ENCODE assay signal across 8 mouse cellular contexts in the genomic region with DNA sequence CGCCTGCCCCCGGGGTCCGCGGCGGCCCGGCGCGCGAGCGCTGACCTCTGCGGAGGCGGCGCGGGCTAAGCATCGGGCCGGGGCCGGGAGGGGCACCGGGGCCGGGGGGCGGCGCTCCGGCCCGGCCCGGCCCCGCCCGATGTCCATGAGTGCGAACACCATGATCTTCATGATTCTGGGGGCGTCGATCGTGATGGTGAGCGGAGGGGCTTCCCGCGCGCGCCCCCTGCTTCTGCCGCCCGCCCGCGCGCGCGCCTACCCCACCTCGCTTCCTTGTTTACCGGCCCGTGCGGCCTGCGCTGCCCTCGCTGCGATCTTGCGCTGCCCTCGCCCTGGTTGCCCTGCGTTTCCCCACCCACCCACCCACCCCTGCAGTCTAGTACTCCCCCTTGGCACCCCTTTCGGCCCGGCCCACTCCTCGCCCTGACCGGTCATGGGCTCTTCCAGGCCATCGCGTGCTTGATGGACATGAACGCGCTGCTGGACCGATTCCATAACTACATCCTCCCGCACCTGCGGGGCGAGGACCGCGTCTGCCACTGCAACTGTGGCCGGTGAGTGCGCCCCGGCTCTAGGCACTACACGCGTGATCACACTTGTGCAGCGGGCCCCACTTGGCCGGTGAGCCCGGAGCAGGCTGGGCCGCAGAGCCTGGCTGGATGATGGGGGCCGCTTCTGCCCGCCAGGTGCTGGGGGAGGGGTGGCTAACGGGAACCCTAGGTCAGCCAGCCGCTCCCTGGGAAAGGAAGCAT. TPM values are rescaled to one million over a fixed set of nuclear protein-coding genes. Genes with fewer than 3 reads are reported as not detected.
DNase-seq lines count a peak whose midpoint lies in the region; ATAC-seq lines count a peak whose summit lies in the region.

No protein-coding gene starts in this region.

- H3K9ac ChIP-seq in heart, embryonic 13.5 days: peak overlapping the region; percentile 91
- H3K9ac ChIP-seq in kidney, embryonic 16.5 days (replicated peaks; ENCODE audit: low read length): peak overlapping the region; percentile 83
- peak overlapping the region; percentile 69 for H3K9ac ChIP-seq in lung, embryonic 15.5 days

- peak overlapping the region; percentile 87 for H3K27ac ChIP-seq in heart, embryonic 13.5 days (replicated peaks)
- peak overlapping the region; percentile 77 for H3K27ac ChIP-seq in kidney, embryonic 16.5 days (ENCODE audit: low read length)
- H3K27ac ChIP-seq in lung, embryonic 15.5 days: peak overlapping the region; percentile 85

- no peaks in the 10 kb centered on the region for H3K27me3 ChIP-seq in heart, embryonic 13.5 days (replicated peaks)
- H3K27me3 ChIP-seq in kidney, embryonic 16.5 days (ENCODE audit: insufficient read depth, low read length): no peaks in the 10 kb centered on the region
- H3K27me3 ChIP-seq in lung, embryonic 15.5 days: no peaks in the 10 kb centered on the region

- H3K4me3 ChIP-seq in heart, embryonic 13.5 days: peak overlapping the region; percentile 84
- H3K4me3 ChIP-seq in kidney, embryonic 16.5 days (ENCODE audit: low read length): peak overlapping the region; percentile 79
- peak overlapping the region; percentile 90 for H3K4me3 ChIP-seq in lung, embryonic 15.5 days

- peak; percentile 26; the same call in 1 of the 2 replicates for ATAC-seq in heart, embryonic 13.5 days (ENCODE audit: extremely low read depth, insufficient number of reproducible peaks, low FRiP score, low TSS enrichment)
- ATAC-seq in kidney, embryonic 16.5 days (ENCODE audit: low FRiP score, low TSS enrichment): peak; percentile 72
- ATAC-seq in lung, embryonic 15.5 days (ENCODE audit: borderline replicate concordance, extremely low read depth, low FRiP score, low TSS enrichment): peak; percentile 72

- H3K4me2 ChIP-seq in heart, embryonic 13.5 days: peak overlapping the region; percentile 92
- peak overlapping the region; percentile 81 for H3K4me2 ChIP-seq in kidney, embryonic 16.5 days (replicated peaks; ENCODE audit: low read depth, low read length)
- peak overlapping the region; percentile 87 for H3K4me2 ChIP-seq in lung, embryonic 15.5 days

- WGBS in heart, embryonic 13.5 days: 1% methylated on average over 46 of the region's 79 CpGs
- WGBS in kidney, embryonic 16.5 days: under 1% methylated on average over 64 of the region's 79 CpGs
- WGBS in lung, embryonic 15.5 days: under 1% methylated on average over 48 of the region's 79 CpGs

- H3K36me3 ChIP-seq in heart, embryonic 13.5 days: peaks cover 48% of the 10 kb centered on the region
- peaks cover 16% of the 10 kb centered on the region; the same call in 1 of the 2 replicates for H3K36me3 ChIP-seq in kidney, embryonic 16.5 days (ENCODE audit: insufficient read depth, low read length)
- peaks cover 26% of the 10 kb centered on the region for H3K36me3 ChIP-seq in lung, embryonic 15.5 days

- H3K4me1 ChIP-seq in heart, embryonic 13.5 days: peaks cover 18% of the 10 kb centered on the region
- H3K4me1 ChIP-seq in kidney, embryonic 16.5 days (ENCODE audit: insufficient read depth, low read length): peaks cover 14% of the 10 kb centered on the region
- H3K4me1 ChIP-seq in lung, embryonic 15.5 days: peaks cover 15% of the 10 kb centered on the region

- no peaks in the 10 kb centered on the region for H3K9me3 ChIP-seq in heart, embryonic 13.5 days
- H3K9me3 ChIP-seq in kidney, embryonic 16.5 days (ENCODE audit: low read length): no peaks in the 10 kb centered on the region
- H3K9me3 ChIP-seq in lung, embryonic 15.5 days: no peaks in the 10 kb centered on the region

- peak; percentile 60 for DNase-seq in CD4-positive, CD25-positive, alpha-beta regulatory T cell, adult 2 months (ENCODE audit: low read depth, low spot score)
- DNase-seq in adrenal gland, adult 18-20 months (ENCODE audit: low spot score in 2 of 2): peak; percentile 26 to 44
- DNase-seq in embryo, embryonic 9.5 days (ENCODE audit: extremely low spot score): peak; percentile 57
- DNase-seq in ovary, postnatal 36 days (ENCODE audit: low spot score): peak; percentile 44
- DNase-seq in urinary bladder, postnatal 25 days (ENCODE audit: low spot score): peak; percentile 49

RNA-seq across cellular contexts. Expression of gene Tmem240, which starts 0.5 kb away (rescaled TPM):
- total RNA-seq in adrenal gland, adult 18-20 months (2021): under 1 TPM; 0.48 to 0.89 TPM
- polyA plus RNA-seq in heart, embryonic 13.5 days (2015; fragmentation: Nextera tagmentation; extraction: Ambion mirVana): 0.46 and 0.51 TPM in 2 replicates
- polyA plus RNA-seq in kidney, embryonic 16.5 days (2015; fragmentation: Nextera tagmentation; extraction: Ambion mirVana): 0.45 and 0.53 TPM in 2 replicates
- 0.44 and 0.59 TPM in 2 replicates for polyA plus RNA-seq in lung, embryonic 15.5 days (2015; fragmentation: Nextera tagmentation; extraction: Ambion mirVana)

RNA-seq across cellular contexts. Expression of gene Atad3a, which starts 25.8 kb away (rescaled TPM):
- 10 to 100 TPM; 96.2 to 99.8 TPM for total RNA-seq in adrenal gland, adult 18-20 months (2021)
- polyA plus RNA-seq in heart, embryonic 13.5 days (2015; fragmentation: Nextera tagmentation; extraction: Ambion mirVana): 87.7 and 93.2 TPM in 2 replicates
- polyA plus RNA-seq in kidney, embryonic 16.5 days (2015; fragmentation: Nextera tagmentation; extraction: Ambion mirVana): 138 and 142 TPM in 2 replicates
- polyA plus RNA-seq in lung, embryonic 15.5 days (2015; fragmentation: Nextera tagmentation; extraction: Ambion mirVana): 84.7 and 90.0 TPM in 2 replicates

RNA-seq across cellular contexts. Expression of gene Ssu72, which starts 30.5 kb away (rescaled TPM):
- total RNA-seq in adrenal gland, adult 18-20 months (2021): 100 to 1,000 TPM in 1 of 2 experiments, 10 to 100 TPM in 1; 92.0 to 105 TPM
- 105 and 122 TPM in 2 replicates for polyA plus RNA-seq in heart, embryonic 13.5 days (2015; fragmentation: Nextera tagmentation; extraction: Ambion mirVana)
- 144 and 159 TPM in 2 replicates for polyA plus RNA-seq in kidney, embryonic 16.5 days (2015; fragmentation: Nextera tagmentation; extraction: Ambion mirVana)
- 147 and 150 TPM in 2 replicates for polyA plus RNA-seq in lung, embryonic 15.5 days (2015; fragmentation: Nextera tagmentation; extraction: Ambion mirVana)

RNA-seq across cellular contexts. Expression of gene Vwa1, which starts 39.4 kb away (rescaled TPM):
- 10 to 100 TPM in 1 of 2 experiments, 1 to 10 TPM in 1; 3.8 to 12.3 TPM for total RNA-seq in adrenal gland, adult 18-20 months (2021)
- polyA plus RNA-seq in heart, embryonic 13.5 days (2015; fragmentation: Nextera tagmentation; extraction: Ambion mirVana): 3.5 and 3.7 TPM in 2 replicates
- 7.4 and 11.3 TPM in 2 replicates for polyA plus RNA-seq in kidney, embryonic 16.5 days (2015; fragmentation: Nextera tagmentation; extraction: Ambion mirVana)
- polyA plus RNA-seq in lung, embryonic 15.5 days (2015; fragmentation: Nextera tagmentation; extraction: Ambion mirVana): 10.5 and 11.0 TPM in 2 replicates

RNA-seq across cellular contexts. Expression of gene Fndc10, which starts 41.0 kb away (rescaled TPM):
- 10 to 100 TPM; 31.5 to 48.1 TPM for total RNA-seq in adrenal gland, adult 18-20 months (2021)
- 1.1 and 1.4 TPM in 2 replicates for polyA plus RNA-seq in heart, embryonic 13.5 days (2015; fragmentation: Nextera tagmentation; extraction: Ambion mirVana)
- polyA plus RNA-seq in kidney, embryonic 16.5 days (2015; fragmentation: Nextera tagmentation; extraction: Ambion mirVana): 2.5 and 2.8 TPM in 2 replicates
- polyA plus RNA-seq in lung, embryonic 15.5 days (2015; fragmentation: Nextera tagmentation; extraction: Ambion mirVana): 4.3 and 4.9 TPM in 2 replicates

Comparison
In these comparisons a context has a peak if more than half of its experiments do, and no peak if none do; other contexts are left out.
1. Peak in every context shown above with its lines: DNase-seq, ATAC-seq, H3K4me3 ChIP-seq and H3K27ac ChIP-seq.